Mouse (Mus musculus): Measurements from ENCODE around the gene Ghrhr. TPM values are rescaled to one million over a fixed set of nuclear protein-coding genes. Genes with fewer than 3 reads are reported as not detected.
A peak's percentile ranks its signal among the peaks of the same experiment; 100 is the strongest.

Gene Ghrhr
- polyA plus RNA-seq, 1 experiment from 2014 or later: not detected

DNA sequence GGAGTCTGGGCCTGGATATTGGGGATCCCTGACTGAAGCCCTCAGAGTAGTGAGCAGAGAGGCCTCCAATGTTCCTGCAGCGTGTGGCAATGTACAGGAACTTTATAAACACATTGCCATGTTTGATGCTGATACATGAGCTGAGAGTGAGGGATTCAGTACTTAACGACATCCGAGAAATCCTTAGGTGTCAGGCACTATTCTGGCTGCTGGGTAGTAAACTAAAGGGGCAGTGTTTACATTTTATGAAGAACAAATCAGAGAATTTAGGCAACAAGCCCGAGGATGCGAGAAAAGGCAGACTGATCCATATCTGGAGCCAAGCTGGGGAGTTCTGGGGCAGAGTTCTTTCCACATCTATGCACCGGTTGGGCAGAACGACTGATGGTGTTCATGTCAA, 20.5 kb upstream of the Ghrhr start:
- Histone ChIP-seq H3K4me1 (0 out of 2 replicates have a peak, but pooled peaks cover 10% of the 10 kb centered on the region), H3K4me3 (replicated peaks) (no peak overlapping the region), H3K4me2 (no peak overlapping the region), H3K27ac (no peak overlapping the region), H3K27me3 (replicated peaks) (no peaks in the 10 kb centered on the region), H3K9me3 (no peaks in the 10 kb centered on the region), H3K9ac (no peak overlapping the region), H3K36me3 (no peaks in the 10 kb centered on the region)
- 42% methylated on average over 7 of the region's 7 CpGs for WGBS
- ATAC-seq (ENCODE audit: insufficient read depth, low FRiP score, low read depth): no peak

DNA sequence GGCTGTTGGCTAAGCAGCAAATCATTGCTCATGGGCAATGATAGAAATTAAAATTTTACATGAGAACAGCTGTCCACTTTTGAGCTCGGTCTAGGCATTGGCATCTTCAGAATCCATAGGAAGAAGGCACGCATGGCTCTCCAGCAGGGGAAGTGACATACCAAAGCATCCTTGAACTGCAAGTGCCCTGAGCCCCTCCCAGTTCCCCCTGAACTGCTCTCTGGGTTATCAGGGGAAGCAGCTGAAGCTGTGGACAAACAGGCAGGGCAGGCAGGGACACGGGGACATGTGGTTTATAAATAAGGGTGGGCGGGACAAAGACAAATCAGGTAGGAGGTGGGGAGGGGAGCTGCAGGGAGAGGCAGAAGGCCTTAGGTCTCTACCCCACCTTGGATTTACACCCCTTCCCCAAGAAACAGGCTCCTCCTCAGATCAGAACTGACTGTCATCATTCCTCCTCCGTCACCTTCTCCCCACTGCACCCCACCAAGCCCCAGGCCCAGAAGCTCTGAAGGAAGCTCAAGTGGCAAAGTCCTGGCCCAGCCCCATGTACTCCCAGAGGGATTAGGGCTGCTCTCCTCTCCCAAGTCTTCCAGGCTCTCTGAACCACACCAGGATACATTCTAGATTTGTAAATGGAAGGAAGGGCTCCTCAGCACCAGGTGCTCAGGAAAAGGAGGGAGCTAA, 19.9 kb upstream of the Ghrhr start:
- no peaks in the 10 kb centered on the region for H3K27me3 ChIP-seq (replicated peaks)
- H3K4me3 ChIP-seq (replicated peaks): no peak overlapping the region
- H3K36me3 ChIP-seq: no peaks in the 10 kb centered on the region
- H3K9me3 ChIP-seq: no peaks in the 10 kb centered on the region
- 0 out of 2 replicates have a peak, but pooled peaks have one; percentile 23 for ATAC-seq (ENCODE audit: insufficient read depth, low FRiP score, low read depth)
- no peak overlapping the region for H3K4me2 ChIP-seq
- 34% methylated on average over 5 of the region's 5 CpGs for WGBS
- 0 out of 2 replicates have a peak, but pooled peaks cover 10% of the 10 kb centered on the region for H3K4me1 ChIP-seq
- no peak overlapping the region for H3K27ac ChIP-seq
- no peak overlapping the region for H3K9ac ChIP-seq

DNA sequence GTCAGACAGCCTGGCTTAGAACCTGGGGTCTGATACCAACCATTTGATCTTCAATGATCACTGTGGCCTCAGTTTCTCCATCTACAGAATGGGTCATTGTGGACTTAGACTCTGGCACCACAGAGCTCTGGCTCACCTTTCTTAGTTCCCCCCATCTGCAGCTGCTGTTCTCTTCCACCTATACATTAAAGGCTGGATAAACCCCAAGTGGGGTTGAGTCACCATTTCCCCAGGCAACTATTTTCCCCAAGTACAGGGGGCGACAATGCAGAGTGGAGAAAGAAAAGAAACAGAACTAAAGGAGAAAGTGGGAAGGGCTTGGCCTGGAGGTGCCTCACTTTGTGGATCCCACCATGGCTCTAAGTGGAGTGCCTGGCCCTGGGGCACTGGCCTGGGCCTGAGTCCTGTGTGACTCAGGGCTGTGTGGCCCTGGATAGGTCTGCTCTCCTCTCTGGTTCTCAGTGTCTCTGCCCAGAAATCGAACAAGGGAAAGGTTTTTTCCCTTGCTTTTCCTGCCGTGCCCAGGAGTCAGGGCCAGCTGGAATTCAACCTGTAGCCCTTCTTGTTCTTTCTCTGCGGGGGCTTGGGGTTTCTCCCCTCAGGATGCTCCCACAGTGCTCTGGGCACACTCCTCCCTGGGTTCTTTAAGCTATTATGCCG, 19.0 kb upstream of the Ghrhr start:
- WGBS: 67% methylated on average over 5 of the region's 5 CpGs
- Histone ChIP-seq H3K27ac (peak overlapping the region; percentile 54), H3K4me1 (0 out of 2 replicates have a peak, but pooled peaks cover 10% of the 10 kb centered on the region), H3K9me3 (no peaks in the 10 kb centered on the region), H3K4me3 (replicated peaks) (no peak overlapping the region), H3K9ac (no peak overlapping the region), H3K36me3 (no peaks in the 10 kb centered on the region), H3K27me3 (replicated peaks) (no peaks in the 10 kb centered on the region), H3K4me2 (no peak overlapping the region)
- ATAC-seq (ENCODE audit: insufficient read depth, low FRiP score, low read depth): no peak

DNA sequence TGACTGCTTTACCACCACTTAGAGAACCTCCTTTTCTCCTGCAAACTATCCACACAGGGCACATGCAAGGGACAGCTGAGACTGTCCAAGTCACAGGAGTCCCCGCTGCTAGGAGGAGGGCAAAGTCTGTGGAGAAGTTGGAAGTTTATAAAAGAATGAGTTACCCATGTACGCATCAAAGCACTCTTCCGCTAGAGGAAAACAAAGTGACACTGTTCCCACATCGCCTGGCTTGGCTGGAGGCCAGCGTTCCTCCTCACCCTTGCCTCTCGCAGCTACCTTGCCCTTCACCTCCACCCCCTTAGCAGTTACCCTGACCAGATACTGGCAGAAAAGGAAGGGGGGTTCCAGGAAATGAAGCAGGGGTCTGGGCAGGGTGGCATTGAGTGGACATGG, 18.5 kb upstream of the Ghrhr start:
- no peak overlapping the region for H3K9ac ChIP-seq
- no peaks in the 10 kb centered on the region for H3K9me3 ChIP-seq
- 0 out of 2 replicates have a peak, but pooled peaks cover 10% of the 10 kb centered on the region for H3K4me1 ChIP-seq
- peak; percentile 56; the same call in 1 of the 2 replicates for ATAC-seq (ENCODE audit: insufficient read depth, low FRiP score, low read depth)
- no peaks in the 10 kb centered on the region for H3K36me3 ChIP-seq
- no peaks in the 10 kb centered on the region for H3K27me3 ChIP-seq (replicated peaks)
- WGBS: 47% methylated on average over 6 of the region's 6 CpGs
- H3K4me2 ChIP-seq: no peak overlapping the region
- peak overlapping the region; percentile 54 for H3K27ac ChIP-seq
- no peak overlapping the region for H3K4me3 ChIP-seq (replicated peaks)

DNA sequence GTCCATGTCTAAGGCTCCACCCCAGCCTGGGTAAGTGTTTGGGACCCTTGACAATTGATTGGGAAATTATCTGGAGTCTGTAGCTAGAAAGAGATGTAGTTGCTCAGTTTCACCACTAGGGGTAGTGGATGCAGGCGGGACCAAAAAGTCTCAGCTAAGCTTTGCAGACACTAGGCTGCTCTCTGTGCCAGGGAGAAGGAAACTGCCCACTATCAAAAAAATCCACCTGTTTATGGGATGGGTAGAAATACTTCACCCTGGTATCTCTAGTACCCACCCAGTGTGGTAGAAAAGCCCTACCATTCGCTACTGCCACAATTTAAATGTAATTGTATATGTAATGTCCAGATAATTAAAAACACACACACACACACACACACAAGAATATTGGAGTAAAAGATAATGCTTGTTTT, 17.4 kb upstream of the Ghrhr start:
- H3K27me3 ChIP-seq (replicated peaks): no peaks in the 10 kb centered on the region
- WGBS: 33% methylated on average over 2 of the region's 2 CpGs
- H3K4me1 ChIP-seq: 0 out of 2 replicates have a peak, but pooled peaks cover 10% of the 10 kb centered on the region
- H3K4me2 ChIP-seq: no peak overlapping the region
- no peak overlapping the region for H3K9ac ChIP-seq
- no peak overlapping the region for H3K27ac ChIP-seq
- no peak overlapping the region for H3K4me3 ChIP-seq (replicated peaks)
- H3K36me3 ChIP-seq: no peaks in the 10 kb centered on the region
- H3K9me3 ChIP-seq: no peaks in the 10 kb centered on the region
- ATAC-seq (ENCODE audit: insufficient read depth, low FRiP score, low read depth): peak; percentile 80; the same call in 1 of the 2 replicates

DNA sequence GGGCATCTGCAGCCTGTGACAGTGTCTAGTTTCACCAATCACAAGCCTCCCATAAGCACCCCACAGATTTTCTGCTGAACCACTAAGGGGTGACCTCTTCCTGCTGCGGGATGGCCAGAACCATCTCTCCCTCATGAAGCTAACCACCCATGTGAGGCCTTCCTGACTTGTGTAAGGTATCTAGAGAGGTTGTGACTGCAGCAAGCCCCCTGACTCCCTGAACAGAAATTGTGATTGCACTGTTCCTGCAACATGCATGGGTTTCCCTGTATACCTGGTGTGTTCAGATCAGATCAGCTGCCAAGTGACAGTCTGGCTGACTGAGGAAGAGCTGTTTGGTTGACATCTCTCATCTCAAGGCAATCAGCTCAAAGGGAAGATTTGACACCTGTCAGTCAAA, 13.4 kb upstream of the Ghrhr start:
- no peak overlapping the region for H3K4me2 ChIP-seq
- no peaks in the 10 kb centered on the region for H3K36me3 ChIP-seq
- WGBS: 86% methylated on average over 1 of the region's 1 CpGs
- ATAC-seq (ENCODE audit: insufficient read depth, low FRiP score, low read depth): no peak
- H3K9me3 ChIP-seq: no peaks in the 10 kb centered on the region
- no peaks in the 10 kb centered on the region for H3K4me1 ChIP-seq
- no peak overlapping the region for H3K4me3 ChIP-seq (replicated peaks)
- H3K9ac ChIP-seq: no peak overlapping the region
- no peaks in the 10 kb centered on the region for H3K27me3 ChIP-seq (replicated peaks)
- no peak overlapping the region for H3K27ac ChIP-seq

DNA sequence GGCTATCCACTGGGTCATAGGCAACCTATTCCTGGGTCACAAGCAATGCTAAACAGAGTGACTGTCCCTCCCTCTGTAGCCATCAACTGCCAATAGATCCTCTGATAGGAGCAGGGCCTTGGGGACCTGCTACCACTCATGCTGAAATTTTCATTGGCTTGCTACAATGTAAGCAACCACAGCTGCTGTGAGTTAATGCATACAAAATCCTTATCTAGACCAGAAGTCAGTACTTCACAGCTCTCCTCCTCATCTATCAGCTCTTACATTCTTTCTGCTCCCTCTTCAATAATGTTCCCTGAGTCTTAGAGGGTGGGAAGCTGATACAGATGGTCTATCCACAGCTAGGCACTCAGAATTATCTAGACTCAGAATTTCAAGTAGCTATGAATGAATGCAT, 9.0 kb upstream of the Ghrhr start:
- no peaks in the 10 kb centered on the region for H3K27me3 ChIP-seq (replicated peaks)
- no peaks in the 10 kb centered on the region for H3K36me3 ChIP-seq
- H3K9me3 ChIP-seq: no peaks in the 10 kb centered on the region
- H3K9ac ChIP-seq: no peak overlapping the region
- peak; percentile 53; the same call in 1 of the 2 replicates for ATAC-seq (ENCODE audit: insufficient read depth, low FRiP score, low read depth)
- no peaks in the 10 kb centered on the region for H3K4me1 ChIP-seq
- H3K4me3 ChIP-seq (replicated peaks): no peak overlapping the region
- H3K27ac ChIP-seq: no peak overlapping the region
- H3K4me2 ChIP-seq: no peak overlapping the region

DNA sequence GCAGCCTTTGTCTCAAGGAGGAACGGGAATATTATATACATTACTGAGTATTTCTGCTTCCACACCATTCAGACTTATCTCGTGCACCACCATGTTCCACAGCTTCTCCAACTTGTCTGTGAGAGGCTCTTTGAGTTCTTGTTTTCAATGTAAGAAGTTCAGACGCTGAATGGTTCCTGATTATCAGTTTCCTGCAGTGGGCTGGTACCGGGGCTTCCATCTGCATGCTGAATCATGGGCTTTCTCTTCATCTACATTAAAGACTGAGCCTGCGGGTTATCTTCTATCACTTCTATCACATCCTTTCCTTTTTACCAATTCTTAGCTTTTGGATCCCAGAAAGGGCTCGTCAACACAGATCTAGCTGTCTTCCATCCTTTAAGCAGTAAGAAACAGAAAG, 5.3 kb upstream of the Ghrhr start:
- ATAC-seq (ENCODE audit: insufficient read depth, low FRiP score, low read depth): no peak
- Histone ChIP-seq H3K4me2 (no peak overlapping the region), H3K27ac (no peak overlapping the region), H3K4me1 (no peaks in the 10 kb centered on the region), H3K9me3 (no peaks in the 10 kb centered on the region), H3K4me3 (replicated peaks) (no peak overlapping the region), H3K27me3 (replicated peaks) (no peaks in the 10 kb centered on the region), H3K9ac (no peak overlapping the region), H3K36me3 (no peaks in the 10 kb centered on the region)
- WGBS: 81% methylated on average over 6 of the region's 6 CpGs

DNA sequence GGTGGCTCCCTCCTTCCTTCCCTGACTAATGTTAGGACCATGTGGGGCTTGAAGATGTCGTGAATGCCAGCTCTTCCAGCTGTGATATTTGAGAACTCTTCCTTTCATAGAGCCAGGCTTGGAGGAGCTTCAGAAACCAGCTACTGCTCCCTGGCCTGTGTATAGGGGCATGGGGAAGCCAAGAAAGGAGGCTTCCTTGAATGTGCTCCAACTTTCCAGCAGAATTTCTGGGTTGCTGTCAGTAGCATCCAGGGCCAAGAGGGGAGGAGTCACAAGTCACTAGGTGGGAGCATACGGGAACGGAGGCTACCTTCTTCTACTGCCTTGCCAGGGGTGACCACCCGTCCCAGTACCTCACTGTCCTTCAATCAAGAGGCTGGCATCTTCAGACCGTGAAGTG, 416 bp downstream of the Ghrhr start:
- ATAC-seq (ENCODE audit: insufficient read depth, low FRiP score, low read depth): no peak
- WGBS: 62% methylated on average over 5 of the region's 5 CpGs
- Histone ChIP-seq H3K27ac (no peak overlapping the region), H3K36me3 (no peaks in the 10 kb centered on the region), H3K4me1 (no peaks in the 10 kb centered on the region), H3K9me3 (no peaks in the 10 kb centered on the region), H3K4me3 (replicated peaks) (no peak overlapping the region), H3K9ac (no peak overlapping the region), H3K27me3 (replicated peaks) (no peaks in the 10 kb centered on the region), H3K4me2 (no peak overlapping the region)

DNA sequence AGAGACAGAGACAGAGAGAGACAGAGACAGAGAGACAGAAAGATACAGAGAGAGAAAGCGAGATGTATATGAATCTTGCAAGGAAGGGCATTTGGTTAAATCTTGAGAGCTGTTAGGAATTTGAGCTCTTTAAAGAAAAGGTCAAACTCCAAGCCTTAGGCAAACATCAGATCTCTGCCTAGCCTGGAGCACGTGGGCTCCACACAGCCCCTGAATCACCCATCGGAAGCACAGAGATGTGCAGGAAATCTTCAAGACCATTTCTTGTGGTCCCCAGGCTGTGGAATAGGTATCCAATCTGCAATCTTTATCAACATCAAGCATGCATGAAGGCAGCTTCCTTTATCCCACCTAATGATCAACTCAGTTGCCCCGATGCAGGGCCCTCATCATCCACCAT, 1.4 kb downstream of the Ghrhr start:
- Histone ChIP-seq H3K27ac (no peak overlapping the region), H3K27me3 (replicated peaks) (no peaks in the 10 kb centered on the region), H3K4me1 (no peaks in the 10 kb centered on the region), H3K36me3 (no peaks in the 10 kb centered on the region), H3K4me3 (replicated peaks) (no peak overlapping the region), H3K9ac (no peak overlapping the region), H3K4me2 (no peak overlapping the region), H3K9me3 (no peaks in the 10 kb centered on the region)
- 74% methylated on average over 4 of the region's 4 CpGs for WGBS
- no peak for ATAC-seq (ENCODE audit: insufficient read depth, low FRiP score, low read depth)

DNA sequence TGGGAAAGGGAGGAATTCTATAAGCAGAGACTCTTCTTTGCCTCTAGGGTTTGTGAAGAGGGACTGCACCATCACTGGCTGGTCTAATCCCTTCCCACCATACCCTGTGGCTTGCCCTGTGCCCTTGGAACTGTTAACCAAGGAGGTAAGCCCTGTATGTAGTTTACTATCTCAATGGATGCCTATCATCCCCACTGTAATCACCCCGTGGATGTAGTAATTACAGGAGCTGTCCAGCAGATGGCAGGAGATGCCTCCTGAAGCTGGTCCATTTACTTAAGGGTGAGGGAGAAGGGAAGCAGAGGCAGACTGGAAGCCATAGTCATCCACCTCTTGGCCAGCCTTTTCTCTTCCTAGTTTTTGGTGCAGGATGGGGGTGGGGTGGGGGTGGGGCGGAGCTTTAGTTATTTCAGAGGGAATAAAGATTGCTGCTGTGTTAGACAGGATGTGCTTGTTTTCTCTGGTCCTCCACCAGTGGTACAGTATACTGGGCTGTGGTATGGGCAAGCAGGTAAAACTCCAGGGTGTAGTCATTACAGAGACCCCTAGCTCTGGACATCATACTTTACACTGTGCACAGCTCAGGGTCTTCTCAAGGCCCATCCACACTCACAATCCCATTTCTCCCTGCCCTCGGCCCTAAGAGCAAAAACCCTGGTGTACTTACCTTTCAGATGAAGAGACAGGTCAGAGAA, 3.7 kb downstream of the Ghrhr start:
- Histone ChIP-seq H3K4me1 (no peaks in the 10 kb centered on the region), H3K4me3 (replicated peaks) (no peak overlapping the region), H3K27ac (no peak overlapping the region), H3K9ac (no peak overlapping the region), H3K36me3 (no peaks in the 10 kb centered on the region), H3K27me3 (replicated peaks) (no peaks in the 10 kb centered on the region), H3K4me2 (no peak overlapping the region), H3K9me3 (no peaks in the 10 kb centered on the region)
- ATAC-seq (ENCODE audit: insufficient read depth, low FRiP score, low read depth): 0 out of 2 replicates have a peak, but pooled peaks have one; percentile 16
- WGBS: 35% methylated on average over 3 of the region's 3 CpGs

DNA sequence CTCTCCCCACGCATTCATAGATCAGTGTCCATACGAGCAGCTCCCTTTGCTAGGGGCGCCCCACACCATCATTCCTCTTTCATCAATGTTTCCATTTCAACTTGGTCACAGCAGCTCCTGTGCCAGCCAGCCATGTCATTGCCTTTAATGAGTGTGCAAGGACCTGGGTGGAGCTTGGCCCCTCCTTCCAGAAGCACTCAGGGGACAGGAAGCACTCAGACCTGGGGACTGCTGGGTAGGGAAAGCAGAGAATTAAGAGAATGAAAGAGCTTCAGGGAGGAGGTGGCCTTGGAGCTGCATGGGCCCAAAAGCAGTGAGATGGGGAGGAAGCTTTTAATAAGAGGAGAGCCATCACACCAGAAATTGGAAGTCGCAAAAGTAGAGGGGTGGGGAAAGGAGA, 5.9 kb downstream of the Ghrhr start:
- Histone ChIP-seq H3K9ac (no peak overlapping the region), H3K27ac (no peak overlapping the region), H3K4me3 (replicated peaks) (no peak overlapping the region), H3K27me3 (replicated peaks) (no peaks in the 10 kb centered on the region), H3K4me1 (no peaks in the 10 kb centered on the region), H3K36me3 (no peaks in the 10 kb centered on the region), H3K9me3 (no peaks in the 10 kb centered on the region), H3K4me2 (no peak overlapping the region)
- no peak for ATAC-seq (ENCODE audit: insufficient read depth, low FRiP score, low read depth)
- WGBS: 86% methylated on average over 4 of the region's 4 CpGs
